Mouse (Mus musculus) midbrain, embryonic 16.5 days (tissue): ENCODE results near the gene Nup155. TPM values are rescaled to one million over a fixed set of nuclear protein-coding genes. Genes with fewer than 3 reads are reported as not detected.
A peak's percentile ranks its signal among the peaks of the same experiment; 100 is the strongest.
"Not testable (repeated sequence)": the region's sequence is repeated elsewhere in the genome, so short reads cannot be mapped to it uniquely, and the experiment has no call there.

Source experiments
- ATAC-seq: fragments of 200-750 bp; cut with Nextera tagmentation; 2 replicates; pipeline ENCODE4 v1.8.0; 2017; ENCODE audit warnings: moderate TSS enrichment
- H3K27ac ChIP-seq: fragments of 300-500 bp; sonication (generic); 2 replicates; pipeline ENCODE4 v1.5.1; 2014; ENCODE audit warnings: mild to moderate bottlenecking, low read length, mixed read lengths
- H3K27me3 ChIP-seq: fragments of 300-500 bp; sonication (generic); 2 replicates; pipeline ENCODE4 v1.6.1; 2014; ENCODE audit warnings: low read depth, low read length, mixed read lengths; ENCODE audit not compliant: control insufficient read depth, insufficient read depth
- H3K36me3 ChIP-seq: fragments of 300-500 bp; sonication (generic); 2 replicates; pipeline ENCODE4 v1.6.1; 2014; ENCODE audit warnings: mild to moderate bottlenecking, low read length, moderate library complexity, mixed read lengths; ENCODE audit not compliant: control insufficient read depth, insufficient read depth
- H3K4me1 ChIP-seq: fragments of 300-500 bp; sonication (generic); 2 replicates; pipeline ENCODE4 v1.6.1; 2014; ENCODE audit warnings: mild to moderate bottlenecking, low read length, mixed read lengths; ENCODE audit not compliant: control insufficient read depth, insufficient read depth
- H3K4me2 ChIP-seq: fragments of 300-500 bp; sonication (generic); 2 replicates; pipeline ENCODE4 v1.6.1; 2014; ENCODE audit warnings: mild to moderate bottlenecking, low read length, mixed read lengths
- H3K4me3 ChIP-seq: fragments of 300-500 bp; sonication (generic); 2 replicates; pipeline ENCODE4 v1.5.1; 2014; ENCODE audit warnings: low read depth, mild to moderate bottlenecking, low read length, moderate library complexity, mixed read lengths
- H3K9ac ChIP-seq: fragments of 300-500 bp; sonication (generic); 2 replicates; pipeline ENCODE4 v1.6.1; 2014; ENCODE audit warnings: low read depth, low read length, mixed read lengths
- H3K9me3 ChIP-seq: fragments of 300-500 bp; sonication (generic); replicated peaks from 2 replicates; pipeline ENCODE4 v1.6.1; 2014; ENCODE audit warnings: mild to moderate bottlenecking, low read length, mixed read lengths; ENCODE audit not compliant: control insufficient read depth, poor library complexity, severe bottlenecking
- WGBS: fragments of 180-500 bp; shearing (Covaris S2); extraction: QIAGEN DNeasy Blood & Tissue Kit; methylation state at CpG from one replicate; pipeline ENCODE4 v1.1.7; 2014; 5-methylcytosine and 5-hydroxymethylcytosine counted together
- polyA plus RNA-seq: library from polyadenylated mRNA; unstranded; fragments of >200 nt; fragmentation: Nextera tagmentation; extraction: Ambion mirVana; gene quantifications from 2 replicates; pipeline ENCODE4 v1.2.1, GENCODE M21; 2015

Nup155 gene
- polyA plus RNA-seq, result 10.9 and 12.2 TPM in 2 replicates

- Histone ChIP-seq H3K4me1 (peaks cover 16% of the 10 kb centered on the region), H3K27me3 (no peaks in the 10 kb centered on the region), H3K9me3 (no peaks in the 10 kb centered on the region), H3K4me2 (peak within 1 kb of the TSS; percentile 91), H3K9ac (peak within 1 kb of the TSS; percentile 72), H3K4me3 (peak within 1 kb of the TSS; percentile 71), H3K27ac (peak within 1 kb of the TSS; percentile 79), H3K36me3 (peaks cover 11% of the 10 kb centered on the region)
- under 1% methylated on average over 50 of the region's 54 CpGs for WGBS
- ATAC-seq, result peak; percentile 99
These were observed at the start of gene Nup155 for GRCm38 (mm10) chr15:8108966-8109743. Gene Nup155 (plus strand): TSS chr15:8109273.

GRCm38 (mm10) chr15:8065221-8065620 is 43.9 kb upstream of the Nup155 start:
- Histone ChIP-seq H3K36me3 (peaks cover 16% of the 10 kb centered on the region), H3K27me3 (no peaks in the 10 kb centered on the region), H3K9ac (no peak overlapping the region), H3K4me2 (no peak overlapping the region), H3K27ac (no peak overlapping the region), H3K9me3 (no peaks in the 10 kb centered on the region), H3K4me1 (no peaks in the 10 kb centered on the region), H3K4me3 (no peak overlapping the region)
- 88% methylated on average over 6 of the region's 6 CpGs for WGBS
- 0 out of 2 replicates have a peak, but pooled peaks have one; percentile 66 for ATAC-seq

- H3K36me3 ChIP-seq, result peaks cover 21% of the 10 kb centered on the region
- H3K9me3 ChIP-seq, ATAC-seq, H3K4me2 ChIP-seq, H3K27ac ChIP-seq, H3K4me1 ChIP-seq, H3K9ac ChIP-seq, H3K4me3 ChIP-seq, H3K27me3 ChIP-seq: not testable (repeated sequence)
- WGBS, result 96% methylated on average over 3 of the region's 3 CpGs
These were observed 35.9 kb upstream of the Nup155 start for GRCm38 (mm10) chr15:8073159-8073558.

- no peak overlapping the region for H3K4me2 ChIP-seq
- peaks cover 13% of the 10 kb centered on the region for H3K36me3 ChIP-seq
- no peaks in the 10 kb centered on the region for H3K9me3 ChIP-seq
- no peak overlapping the region for H3K9ac ChIP-seq
- no peaks in the 10 kb centered on the region for H3K4me1 ChIP-seq
- no peak overlapping the region for H3K4me3 ChIP-seq
- no peak overlapping the region for H3K27ac ChIP-seq
- H3K27me3 ChIP-seq, result no peaks in the 10 kb centered on the region
- WGBS, result 97% methylated on average over 8 of the region's 8 CpGs
- no peak for ATAC-seq
These were observed 26.9 kb upstream of the Nup155 start for GRCm38 (mm10) chr15:8082139-8082538.

- Histone ChIP-seq H3K36me3 (peaks cover 8% of the 10 kb centered on the region), H3K4me2 (no peak overlapping the region), H3K9me3 (no peaks in the 10 kb centered on the region), H3K4me1 (no peaks in the 10 kb centered on the region), H3K4me3 (no peak overlapping the region), H3K9ac (no peak overlapping the region), H3K27ac (no peak overlapping the region), H3K27me3 (no peaks in the 10 kb centered on the region)
- ATAC-seq, result no peak
- 95% methylated on average over 4 of the region's 4 CpGs for WGBS
These were observed 21.8 kb upstream of the Nup155 start for GRCm38 (mm10) chr15:8087293-8087692.

GRCm38 (mm10) chr15:8088715-8089114 is 20.4 kb upstream of the Nup155 start:
- Histone ChIP-seq H3K36me3 (peaks cover 8% of the 10 kb centered on the region), H3K4me3 (no peak overlapping the region), H3K4me1 (no peaks in the 10 kb centered on the region), H3K27me3 (no peaks in the 10 kb centered on the region), H3K9me3 (no peaks in the 10 kb centered on the region), H3K27ac (no peak overlapping the region), H3K9ac (no peak overlapping the region), H3K4me2 (no peak overlapping the region)
- ATAC-seq, result no peak
- 93% methylated on average over 3 of the region's 3 CpGs for WGBS

- H3K4me1 ChIP-seq, result no peaks in the 10 kb centered on the region
- H3K36me3 ChIP-seq, result peaks cover 8% of the 10 kb centered on the region
- H3K27me3 ChIP-seq, result no peaks in the 10 kb centered on the region
- WGBS, result 97% methylated on average over 2 of the region's 2 CpGs
- H3K4me3 ChIP-seq, result no peak overlapping the region
- no peak overlapping the region for H3K27ac ChIP-seq
- no peak overlapping the region for H3K4me2 ChIP-seq
- no peak overlapping the region for H3K9ac ChIP-seq
- no peak for ATAC-seq
- H3K9me3 ChIP-seq, result no peaks in the 10 kb centered on the region
These were observed 18.4 kb upstream of the Nup155 start for GRCm38 (mm10) chr15:8090685-8091084.

GRCm38 (mm10) chr15:8092668-8093067 is 16.4 kb upstream of the Nup155 start:
- H3K9me3 ChIP-seq, H3K4me2 ChIP-seq, ATAC-seq, H3K27me3 ChIP-seq, H3K4me3 ChIP-seq, H3K9ac ChIP-seq, H3K27ac ChIP-seq, H3K4me1 ChIP-seq: not testable (repeated sequence)
- 90% methylated on average over 1 of the region's 1 CpGs for WGBS
- peaks cover 13% of the 10 kb centered on the region for H3K36me3 ChIP-seq

- ATAC-seq, result no peak
- WGBS, result 21% methylated on average over 7 of the region's 7 CpGs
- peak overlapping the region; percentile 8; the same call in 1 of the 2 replicates for H3K4me3 ChIP-seq
These were observed 11.2 kb upstream of the Nup155 start for GRCm38 (mm10) chr15:8097853-8098252.

More at GRCm38 (mm10) chr15:8097853-8098252, 11.2 kb upstream of the Nup155 start:
- Histone ChIP-seq H3K36me3 (peaks cover 5% of the 10 kb centered on the region; the same call in 1 of the 2 replicates), H3K27me3 (no peaks in the 10 kb centered on the region), H3K4me1 (peaks cover 8% of the 10 kb centered on the region), H3K9ac (no peak overlapping the region), H3K27ac (no peak overlapping the region), H3K9me3 (no peaks in the 10 kb centered on the region), H3K4me2 (peak overlapping the region; percentile 45)
